Mouse (Mus musculus): ENCODE measurements around the gene Neurod4.

Neurod4 gene

DNA sequence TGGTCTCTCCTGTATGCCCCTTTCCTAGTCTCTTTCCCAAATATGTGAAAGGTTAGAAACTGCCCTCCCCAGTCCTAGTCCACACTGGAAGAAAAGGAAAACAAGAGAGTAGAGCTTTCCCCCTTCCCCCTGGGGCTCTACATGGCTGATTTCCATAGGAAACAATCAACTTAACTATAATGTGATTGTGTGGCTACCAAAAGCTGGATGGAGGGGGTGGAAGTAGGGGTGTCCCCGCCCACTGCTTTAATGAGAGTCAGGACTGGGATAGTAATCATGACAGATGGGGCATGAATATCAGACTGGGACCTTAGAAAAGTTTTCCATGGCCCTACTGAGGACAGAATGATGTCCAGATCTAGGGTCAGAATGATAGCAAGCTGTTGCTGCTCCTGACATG is 45.5 kb downstream of the Neurod4 start:
- DNase-seq, result no peak

DNA sequence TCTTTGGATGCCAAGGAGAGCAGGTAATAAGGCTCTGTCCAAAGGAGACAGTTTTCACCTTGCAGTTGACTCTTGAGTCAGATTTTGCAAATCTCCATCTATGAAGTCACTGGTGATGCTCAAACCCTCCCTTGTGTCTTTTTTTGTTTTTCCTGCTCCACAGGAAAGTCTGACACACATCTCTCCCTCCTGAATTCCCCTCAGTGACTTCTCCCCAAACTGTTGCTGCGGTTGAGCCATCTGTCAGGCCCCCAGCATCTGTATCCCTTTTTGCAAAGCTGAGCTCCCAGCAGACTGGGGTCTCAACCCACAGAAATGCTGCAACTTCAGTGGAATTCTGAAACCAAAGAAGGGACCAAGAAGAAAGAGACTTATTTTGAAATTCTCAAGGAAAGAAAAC is 47.9 kb downstream of the Neurod4 start:
- DNase-seq, result no peak

GRCm38 (mm10) chr10:130229584-130229983 is 50.5 kb downstream of the Neurod4 start:
- no peak for DNase-seq

GRCm38 (mm10) chr10:130228246-130228645 is 51.8 kb downstream of the Neurod4 start:
- DNase-seq, result peak; percentile 43

GRCm38 (mm10) chr10:130225034-130225433 is 55.0 kb downstream of the Neurod4 start:
- DNase-seq, result no peak

All from thymus, postnatal 14 days (tissue).